Mouse (Mus musculus) neural tube, embryonic 15.5 days (tissue): ENCODE results near the gene Gm13941. TPM values are rescaled to one million over a fixed set of nuclear protein-coding genes. Genes with fewer than 3 reads are reported as not detected.

Experiments used
- ATAC-seq: fragments of 200-750 bp; cut with Nextera tagmentation; 2 replicates; pipeline ENCODE4 v1.8.0; 2017; ENCODE audit warnings: mild to moderate bottlenecking, moderate TSS enrichment, moderate library complexity; ENCODE audit not compliant: low FRiP score
- H3K27ac ChIP-seq: fragments of 300-500 bp; sonication (generic); replicated peaks from 2 replicates; pipeline ENCODE4 v1.5.1; 2015; ENCODE audit warnings: mild to moderate bottlenecking, inconsistent platforms
- H3K27me3 ChIP-seq: fragments of 300-500 bp; sonication (generic); replicated peaks from 2 replicates; pipeline ENCODE4 v1.6.1; 2015; ENCODE audit warnings: inconsistent platforms
- H3K36me3 ChIP-seq: fragments of 300-500 bp; sonication (generic); 2 replicates; pipeline ENCODE4 v1.6.1; 2015; ENCODE audit warnings: inconsistent platforms
- H3K4me1 ChIP-seq: fragments of 300-500 bp; sonication (generic); 2 replicates; pipeline ENCODE4 v1.6.1; 2015; ENCODE audit warnings: inconsistent platforms
- H3K4me2 ChIP-seq: fragments of 300-500 bp; sonication (generic); 2 replicates; pipeline ENCODE4 v1.6.1; 2015; ENCODE audit warnings: inconsistent platforms, mild to moderate bottlenecking, moderate library complexity
- H3K4me3 ChIP-seq: fragments of 300-500 bp; sonication (generic); replicated peaks from 2 replicates; pipeline ENCODE4 v1.5.1; 2015; ENCODE audit warnings: mild to moderate bottlenecking, inconsistent platforms
- H3K9ac ChIP-seq: fragments of 300-500 bp; sonication (generic); replicated peaks from 2 replicates; pipeline ENCODE4 v1.6.1; 2015; ENCODE audit warnings: mild to moderate bottlenecking, inconsistent platforms
- H3K9me3 ChIP-seq: fragments of 300-500 bp; sonication (generic); replicated peaks from 2 replicates; pipeline ENCODE4 v1.6.1; 2016; ENCODE audit warnings: inconsistent platforms
- WGBS: fragments of 180-500 bp; shearing (Covaris S2); methylation state at CpG from one replicate; pipeline ENCODE4 v1.1.7; 2015; ENCODE audit warnings: mixed read lengths; 5-methylcytosine and 5-hydroxymethylcytosine counted together
- polyA plus RNA-seq: library from polyadenylated mRNA; unstranded; fragments of >200 nt; fragmentation: Nextera tagmentation; extraction: Ambion mirVana; gene quantifications from 2 replicates; pipeline ENCODE4 v1.2.1, GENCODE M21; 2015

Gm13941 gene
- not detected in 2 replicates for polyA plus RNA-seq

DNA sequence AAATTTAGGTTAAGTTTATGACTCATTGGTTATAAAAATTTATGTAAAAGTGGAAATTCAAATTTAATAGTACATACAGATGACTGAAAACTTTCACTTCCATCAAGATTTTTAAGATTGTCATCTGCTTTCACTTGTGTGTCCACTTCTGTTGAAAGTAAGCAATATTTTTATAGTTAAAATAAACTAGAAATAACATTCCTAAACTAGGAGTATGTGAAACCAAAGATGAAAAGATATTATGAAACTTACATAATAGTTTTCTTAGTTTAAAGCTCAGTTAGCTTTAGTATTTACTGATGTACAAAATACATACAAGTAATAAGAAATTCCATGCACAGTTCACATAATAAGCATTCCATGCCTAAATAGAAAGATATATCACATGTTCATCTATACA lies at the start of gene Gm13941:
Gene Gm13941, minus strand, starts transcription at position 101 of the 400 bp plus-strand sequence.
- H3K36me3 ChIP-seq = no peaks in the 10 kb centered on the region
- H3K4me2 ChIP-seq = no peak within 1 kb of the TSS
- no peak within 1 kb of the TSS for H3K4me3 ChIP-seq
- H3K27ac ChIP-seq = no peak within 1 kb of the TSS
- H3K9ac ChIP-seq = no peak within 1 kb of the TSS
- no peak for ATAC-seq
- H3K27me3 ChIP-seq = no peaks in the 10 kb centered on the region
- H3K4me1 ChIP-seq = no peaks in the 10 kb centered on the region
- no peaks in the 10 kb centered on the region for H3K9me3 ChIP-seq

DNA sequence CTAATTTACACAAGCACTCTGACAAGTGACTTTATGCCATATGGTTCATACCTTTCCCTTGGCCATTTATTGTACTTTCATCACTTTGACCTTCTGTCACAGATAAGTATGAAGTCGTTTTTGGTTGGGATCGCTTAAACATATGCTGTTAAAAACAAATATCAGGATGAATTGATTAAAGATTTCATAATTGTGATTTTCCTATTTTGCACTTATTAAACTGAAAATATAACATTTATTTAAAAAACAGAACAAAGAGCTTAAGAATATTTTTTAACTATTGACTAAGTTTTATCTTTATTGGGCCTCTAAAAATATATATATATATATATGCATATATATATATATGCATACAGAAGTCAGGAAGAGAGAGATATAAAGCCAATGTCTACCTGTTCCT lies 47.1 kb upstream of the Gm13941 start, which contains the start of gene Gm15130:
Gene Gm15130, minus strand, starts transcription at position 101 of the 400 bp plus-strand sequence.
- Histone ChIP-seq H3K9me3 (no peaks in the 10 kb centered on the region), H3K27ac (no peak within 1 kb of the TSS), H3K27me3 (no peaks in the 10 kb centered on the region), H3K4me1 (no peaks in the 10 kb centered on the region), H3K36me3 (no peaks in the 10 kb centered on the region), H3K4me2 (no peak within 1 kb of the TSS), H3K4me3 (no peak within 1 kb of the TSS), H3K9ac (no peak within 1 kb of the TSS)
- 79% methylated on average over 2 of the region's 2 CpGs for WGBS
- ATAC-seq = no peak

DNA sequence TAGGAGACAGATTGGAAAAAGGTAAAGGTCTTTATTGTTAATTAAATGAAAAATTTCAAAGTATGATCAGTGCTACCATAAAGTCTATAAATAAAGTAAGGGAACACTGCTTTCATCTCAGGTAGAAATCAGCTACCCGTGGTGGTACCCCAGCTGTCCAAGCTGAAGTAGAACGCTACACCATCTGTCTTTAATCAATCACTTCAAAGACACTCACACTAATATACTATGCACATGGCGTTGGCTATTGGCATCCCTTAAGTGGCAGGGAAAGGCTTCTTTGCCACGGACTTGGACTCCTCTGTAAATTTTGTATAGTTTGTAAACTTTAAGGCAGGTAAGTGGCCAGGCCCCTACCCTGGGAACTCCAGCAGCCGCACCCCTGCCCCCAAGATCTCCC lies 30.0 kb upstream of the Gm13941 start:
- H3K9ac ChIP-seq = no peak overlapping the region
- no peaks in the 10 kb centered on the region for H3K27me3 ChIP-seq
- H3K4me3 ChIP-seq = no peak overlapping the region
- no peak overlapping the region for H3K4me2 ChIP-seq
- H3K36me3 ChIP-seq = no peaks in the 10 kb centered on the region
- H3K4me1 ChIP-seq = no peaks in the 10 kb centered on the region
- H3K27ac ChIP-seq = no peak overlapping the region
- WGBS = 70% methylated on average over 5 of the region's 5 CpGs
- ATAC-seq = no peak
- H3K9me3 ChIP-seq = no peaks in the 10 kb centered on the region

GRCm38 (mm10) chr2:111058586-111059261 lies 47.1 kb downstream of the Gm13941 start:
- no peaks in the 10 kb centered on the region for H3K4me1 ChIP-seq
- whole genome bisulfite sequencing = 98% methylated on average over 1 of the region's 1 CpGs
- no peak overlapping the region for H3K9ac ChIP-seq
- no peak overlapping the region for H3K4me3 ChIP-seq
- H3K36me3 ChIP-seq = no peaks in the 10 kb centered on the region
- no peaks in the 10 kb centered on the region for H3K27me3 ChIP-seq
- H3K4me2 ChIP-seq = no peak overlapping the region
- peak; percentile 77; the same call in 1 of the 2 replicates for ATAC-seq
- no peak overlapping the region for H3K27ac ChIP-seq
- H3K9me3 ChIP-seq = no peaks in the 10 kb centered on the region

Other genes with a start within 250 kb of the Gm13941 start
- 0.84 and 0.92 TPM in 2 replicates for gene Ano3, start 155.1 kb downstream of the Gm13941 start, polyA plus RNA-seq
- not detected in 2 replicates for gene Gm15130, start 47.0 kb upstream of the Gm13941 start, polyA plus RNA-seq
- gene 4930430A15Rik, start 123.6 kb upstream of the Gm13941 start, polyA plus RNA-seq = not detected in 2 replicates
- not detected in 2 replicates for gene Olfr1275, start 129.3 kb upstream of the Gm13941 start, polyA plus RNA-seq
- not detected in 2 replicates for gene Olfr1276, start 148.5 kb upstream of the Gm13941 start, polyA plus RNA-seq
- gene Olfr1277, start 168.1 kb upstream of the Gm13941 start, polyA plus RNA-seq = not detected in 2 replicates
- not detected in 2 replicates for gene Olfr1278, start 184.2 kb upstream of the Gm13941 start, polyA plus RNA-seq
- gene Olfr1279, start 194.7 kb upstream of the Gm13941 start, polyA plus RNA-seq = not detected in 2 replicates
- not detected in 2 replicates for gene Olfr1280, start 208.0 kb upstream of the Gm13941 start, polyA plus RNA-seq
- gene Olfr1281, start 220.5 kb upstream of the Gm13941 start, polyA plus RNA-seq = not detected in 2 replicates
- gene Olfr1282, start 230.1 kb upstream of the Gm13941 start, polyA plus RNA-seq = not detected in 2 replicates